Mouse (Mus musculus) midbrain, postnatal 0 days (tissue): Measurements from ENCODE around the gene Ttyh2. TPM values are rescaled to one million over a fixed set of nuclear protein-coding genes. Genes with fewer than 3 reads are reported as not detected.
A peak's percentile ranks its signal among the peaks of the same experiment; 100 is the strongest.

ENCODE experiments used
- ATAC-seq: fragments of 200-750 bp; cut with Nextera tagmentation; 2 replicates; pipeline ENCODE4 v1.8.0; 2017; ENCODE audit warnings: moderate number of reproducible peaks, mild to moderate bottlenecking, moderate TSS enrichment, moderate library complexity; ENCODE audit not compliant: low FRiP score
- DNase-seq: peaks from one replicate; pipeline ENCODE4 v3.0.0-alpha.2; 2015; ENCODE audit warnings: low spot score
- H3K27ac ChIP-seq: fragments of 300-500 bp; sonication (generic); 2 replicates; pipeline ENCODE4 v1.5.1; 2014; ENCODE audit warnings: low read depth, mild to moderate bottlenecking, low read length, mixed read lengths
- H3K27me3 ChIP-seq: fragments of 300-500 bp; sonication (generic); 2 replicates; pipeline ENCODE4 v1.6.1; 2014; ENCODE audit warnings: low read length, control low read depth, mixed read lengths; ENCODE audit not compliant: insufficient read depth
- H3K36me3 ChIP-seq: fragments of 300-500 bp; sonication (generic); 2 replicates; pipeline ENCODE4 v1.6.1; 2014; ENCODE audit warnings: low read length, control low read depth, mixed read lengths; ENCODE audit not compliant: insufficient read depth
- H3K4me1 ChIP-seq: fragments of 300-500 bp; sonication (generic); 2 replicates; pipeline ENCODE4 v1.6.1; 2014; ENCODE audit warnings: mild to moderate bottlenecking, control low read depth, antibody characterized with exemption, low read length, mixed read lengths; ENCODE audit not compliant: insufficient read depth
- H3K4me2 ChIP-seq: fragments of 300-500 bp; sonication (generic); 2 replicates; pipeline ENCODE4 v1.6.1; 2014; ENCODE audit warnings: low read depth, mild to moderate bottlenecking, low read length, mixed read lengths; ENCODE audit not compliant: poor library complexity, severe bottlenecking
- H3K4me3 ChIP-seq: fragments of 300-500 bp; sonication (generic); 2 replicates; pipeline ENCODE4 v1.5.1; 2014; ENCODE audit warnings: low read depth, mild to moderate bottlenecking, low read length, moderate library complexity
- H3K9ac ChIP-seq: fragments of 300-500 bp; sonication (generic); replicated peaks from 2 replicates; pipeline ENCODE4 v1.6.1; 2014; ENCODE audit warnings: mild to moderate bottlenecking, low read length, moderate library complexity, mixed read lengths; ENCODE audit not compliant: poor library complexity, severe bottlenecking
- H3K9me3 ChIP-seq: fragments of 300-500 bp; sonication (generic); 2 replicates; pipeline ENCODE4 v1.6.1; 2016; ENCODE audit warnings: low read length, control low read depth
- CTCF ChIP-seq: IDR thresholded peaks from 2 replicates; pipeline ENCODE4 v1.5.1; 2016; ENCODE audit warnings: antibody characterized with exemption, mild to moderate bottlenecking
- WGBS: fragments of 180-500 bp; shearing (Covaris S2); extraction: QIAGEN DNeasy Blood & Tissue Kit; methylation state at CpG from one replicate; pipeline ENCODE4 v1.1.7; 2014; 5-methylcytosine and 5-hydroxymethylcytosine counted together
- polyA plus RNA-seq: library from polyadenylated mRNA; unstranded; fragments of >200 nt; fragmentation: Nextera tagmentation; extraction: Ambion mirVana; gene quantifications from 2 replicates; pipeline ENCODE4 v1.2.1, GENCODE M21; 2015
- total RNA-seq: library from RNA; depleted of rRNA; stranded (reverse); fragments of >200 nt; gene quantifications from 2 replicates; pipeline ENCODE4 v1.2.3, GENCODE M21; 2014

Ttyh2 gene
- total and polyA plus RNA-seq, 2 experiments from 2014 or later, result 27.1 to 58.2 TPM

DNA sequence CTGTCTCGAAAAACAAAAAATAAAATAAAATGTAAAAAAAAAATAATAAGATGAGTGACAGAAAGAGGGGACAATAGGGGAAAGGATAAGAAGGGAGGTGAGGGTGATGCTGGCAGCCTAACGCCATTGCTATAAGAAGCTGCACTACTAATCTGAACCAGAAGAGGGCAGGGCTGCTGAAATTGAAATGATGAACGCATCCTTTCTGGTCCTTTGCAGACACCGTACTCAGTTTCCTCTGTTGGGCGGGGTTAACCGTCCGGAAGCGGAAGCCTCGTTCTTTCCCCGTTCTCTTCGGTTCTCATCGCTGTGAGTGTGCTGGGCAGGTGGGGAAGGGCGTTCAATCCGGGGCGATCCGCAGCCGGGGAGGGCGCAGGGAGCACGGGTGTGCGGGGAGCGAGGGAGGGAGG lies 6.9 kb upstream of the Ttyh2 start, which contains the start of gene Rpl38:
TSS of gene Rpl38 (plus strand) at position 224 of the 410 bp plus-strand sequence.
- 2% methylated on average over 21 of the region's 21 CpGs for WGBS
- Histone ChIP-seq H3K4me3 (peak within 1 kb of the TSS; percentile 71), H3K27ac (peak within 1 kb of the TSS; percentile 97), H3K4me1 (peaks cover 5% of the 10 kb centered on the region), H3K9ac (peak within 1 kb of the TSS; percentile 92), H3K9me3 (no peaks in the 10 kb centered on the region), H3K36me3 (peaks cover 29% of the 10 kb centered on the region), H3K4me2 (peak within 1 kb of the TSS; percentile 72), H3K27me3 (no peaks in the 10 kb centered on the region)
- DNase-seq, result peak; percentile 98
- peak; percentile 92 for TF ChIP-seq CTCF
- ATAC-seq, result peak; percentile 88

DNA sequence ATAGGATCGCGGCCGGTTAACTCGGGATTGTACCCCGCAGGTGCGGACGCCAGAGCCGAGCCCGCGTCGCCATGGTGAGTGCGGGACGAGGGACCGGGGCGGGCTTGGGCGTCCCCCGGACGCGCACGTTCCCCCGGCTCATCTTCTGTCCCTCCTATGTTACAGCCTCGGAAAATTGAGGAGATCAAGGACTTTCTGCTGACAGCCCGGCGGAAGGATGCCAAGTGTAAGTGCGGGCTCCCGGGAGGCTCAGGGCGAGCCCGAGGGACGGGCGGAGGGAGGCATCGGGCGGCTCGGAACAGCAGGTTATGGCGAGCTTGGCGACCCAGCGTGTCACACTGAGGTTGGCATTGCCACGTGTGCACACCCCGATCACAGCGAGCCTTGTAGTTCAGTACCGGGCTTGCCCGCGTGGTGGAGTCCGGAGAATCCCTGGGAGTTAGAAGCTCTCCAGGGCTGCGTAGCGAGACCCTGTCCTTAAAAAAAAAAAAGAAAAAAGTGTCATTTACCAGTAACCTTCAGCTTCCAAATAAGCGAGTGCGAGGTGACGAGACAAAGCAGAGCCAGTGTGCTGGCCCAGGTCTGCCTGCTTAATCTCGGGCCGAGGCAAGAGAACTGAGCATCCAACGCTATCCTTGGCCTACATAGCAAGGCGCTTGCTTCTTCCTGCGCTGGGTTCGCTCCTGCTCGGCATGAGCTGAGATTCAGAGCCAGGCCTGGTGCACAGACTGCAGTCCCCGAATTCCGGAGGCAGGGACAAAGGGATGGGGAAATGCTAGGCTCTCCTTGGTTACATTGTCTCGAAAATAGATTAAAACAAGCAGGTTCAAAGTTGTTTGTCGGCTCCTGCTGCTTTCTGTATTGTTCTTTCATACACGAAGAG lies 6.2 kb upstream of the Ttyh2 start:
- Histone ChIP-seq H3K27ac (peak overlapping the region; percentile 97), H3K4me1 (peaks cover 5% of the 10 kb centered on the region), H3K27me3 (no peaks in the 10 kb centered on the region), H3K4me3 (peak overlapping the region; percentile 71), H3K36me3 (peaks cover 35% of the 10 kb centered on the region), H3K4me2 (peak overlapping the region; percentile 72), H3K9ac (peak overlapping the region; percentile 92), H3K9me3 (no peaks in the 10 kb centered on the region)
- ATAC-seq, result peak; percentile 88
- WGBS, result under 1% methylated on average over 56 of the region's 60 CpGs
- peak; percentile 74 for TF ChIP-seq CTCF
- peak; percentile 91 for DNase-seq

DNA sequence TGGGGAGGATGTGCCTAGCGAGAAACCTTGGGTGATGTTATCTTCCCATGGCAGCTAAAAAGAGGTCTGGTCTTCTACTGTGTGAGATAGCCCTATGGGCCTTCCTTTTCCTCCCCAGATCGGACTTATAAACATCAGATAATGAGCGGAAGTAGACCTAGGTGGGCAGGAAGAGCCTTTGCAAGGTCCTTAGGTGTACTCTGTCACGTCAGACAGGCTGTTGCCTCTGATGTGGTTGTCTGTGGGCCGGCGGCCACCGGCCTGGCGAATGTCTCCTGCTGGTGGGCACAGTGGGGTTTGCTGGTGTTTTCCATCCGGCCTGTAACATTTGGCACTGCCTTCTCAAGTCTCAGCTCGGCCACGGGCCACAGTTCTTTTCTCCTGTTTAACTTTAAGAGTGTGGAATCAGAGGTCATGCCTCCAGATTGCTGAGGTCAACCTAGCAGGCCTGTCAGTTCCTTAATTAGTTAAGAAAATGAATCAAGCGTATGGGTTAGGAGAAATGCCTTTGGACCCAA lies 5.5 kb upstream of the Ttyh2 start:
- TF ChIP-seq CTCF, result no peak
- 22% methylated on average over 12 of the region's 12 CpGs for WGBS
- H3K4me2 ChIP-seq, result peak overlapping the region; percentile 72
- no peak for DNase-seq
- peaks cover 35% of the 10 kb centered on the region for H3K36me3 ChIP-seq
- peak overlapping the region; percentile 71 for H3K4me3 ChIP-seq
- ATAC-seq, result no peak
- no peaks in the 10 kb centered on the region for H3K27me3 ChIP-seq
- H3K9me3 ChIP-seq, result no peaks in the 10 kb centered on the region
- peak overlapping the region; percentile 97 for H3K27ac ChIP-seq
- peaks cover 5% of the 10 kb centered on the region for H3K4me1 ChIP-seq
- peak overlapping the region; percentile 92 for H3K9ac ChIP-seq

DNA sequence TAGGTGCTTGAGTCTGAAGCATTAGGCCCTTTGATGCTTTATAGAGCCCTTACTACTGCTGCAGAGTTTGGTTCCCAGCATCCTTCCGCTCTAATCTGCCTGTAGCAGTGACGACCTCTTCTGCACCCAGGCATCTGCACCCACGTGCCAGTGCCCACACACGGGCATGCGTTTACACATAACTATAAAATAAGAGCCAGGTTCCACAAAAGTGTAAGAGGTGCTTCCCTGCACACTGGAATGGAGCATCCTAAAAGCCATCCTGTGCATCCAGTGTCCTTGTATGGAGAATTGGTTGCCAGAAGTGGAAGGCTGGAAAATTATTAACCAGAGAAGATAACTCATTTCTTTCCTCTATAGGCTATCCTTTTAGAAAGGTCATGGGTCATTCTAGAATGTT lies 4.1 kb upstream of the Ttyh2 start:
- WGBS, result 91% methylated on average over 5 of the region's 5 CpGs
- H3K4me2 ChIP-seq, result no peak overlapping the region
- H3K4me3 ChIP-seq, result no peak overlapping the region
- TF ChIP-seq CTCF, result no peak
- H3K27me3 ChIP-seq, result no peaks in the 10 kb centered on the region; the same call in 1 of the 2 replicates
- H3K9me3 ChIP-seq, result no peaks in the 10 kb centered on the region
- no peak overlapping the region for H3K9ac ChIP-seq
- H3K36me3 ChIP-seq, result peaks cover 35% of the 10 kb centered on the region
- DNase-seq (no peak), ATAC-seq (no peak)
- peaks cover 11% of the 10 kb centered on the region for H3K4me1 ChIP-seq
- no peak overlapping the region for H3K27ac ChIP-seq

DNA sequence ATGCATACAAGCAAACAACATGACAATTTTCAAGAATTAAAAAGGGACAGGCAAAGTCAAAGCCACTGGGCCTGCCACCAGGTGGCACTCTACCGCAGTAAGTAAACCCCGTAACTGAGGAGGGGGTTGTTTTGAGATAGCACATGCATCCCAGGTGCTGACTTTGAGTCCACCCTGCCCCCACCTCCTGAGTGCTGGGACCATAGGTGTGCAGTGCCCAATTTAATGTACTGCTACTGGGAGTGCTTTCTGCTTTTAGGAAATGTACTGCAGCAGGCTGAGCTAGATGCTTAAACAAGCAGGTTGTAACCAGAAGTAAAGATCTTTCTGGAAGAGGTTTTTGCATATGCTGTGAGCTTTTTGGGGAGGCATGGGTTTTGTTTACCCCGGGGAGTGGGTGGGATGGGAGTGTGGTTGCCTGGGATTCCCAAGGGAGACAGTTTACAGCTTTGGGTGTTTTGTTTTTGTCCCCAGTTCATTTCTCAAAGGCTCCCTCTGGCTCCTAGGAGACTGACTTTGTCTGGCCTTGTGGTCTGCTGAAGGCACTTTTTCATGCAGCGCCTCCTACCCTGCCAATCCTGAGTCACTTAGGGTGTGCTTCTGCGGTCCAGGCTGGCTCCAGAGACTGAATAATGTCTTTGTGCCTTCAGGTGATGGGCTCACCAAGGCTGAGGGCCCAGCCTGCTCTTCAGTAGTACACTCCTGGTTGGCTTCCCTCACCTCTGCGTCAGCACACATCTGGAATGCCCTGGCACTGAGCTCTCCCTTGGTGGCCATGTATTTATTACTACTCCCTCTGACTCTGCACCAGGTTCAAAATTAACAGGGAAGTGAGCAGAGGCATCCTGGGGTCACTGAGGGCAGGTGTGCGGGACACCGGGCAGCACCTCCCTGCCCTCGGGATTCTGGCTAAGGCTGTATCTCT lies 2.2 kb upstream of the Ttyh2 start:
- no peaks in the 10 kb centered on the region for H3K9me3 ChIP-seq
- no peak overlapping the region for H3K27ac ChIP-seq
- 55% methylated on average over 9 of the region's 9 CpGs for WGBS
- no peak for ATAC-seq
- DNase-seq, result peak; percentile 78
- H3K4me1 ChIP-seq, result peaks cover 11% of the 10 kb centered on the region
- H3K27me3 ChIP-seq, result no peaks in the 10 kb centered on the region; the same call in 1 of the 2 replicates
- H3K9ac ChIP-seq, result no peak overlapping the region
- no peak overlapping the region for H3K4me2 ChIP-seq
- H3K4me3 ChIP-seq, result no peak overlapping the region
- TF ChIP-seq CTCF, result peak; percentile 85
- H3K36me3 ChIP-seq, result peaks cover 35% of the 10 kb centered on the region
